In genomic region chr2:131260544-131261307, GRCm38 (mm10) we compare ENCODE assay signal across 1 mouse cellular context.
TF ChIP-seq lines count a peak whose summit lies in the region.

No protein-coding gene starts in this region.

TF ChIP-seq in MEL, 35 proteins besides CTCF, POLR2A, EP300 and RAD21 (continued from another document):
- TF ChIP-seq MYB (IDR thresholded peaks at IDR 0.05; ENCODE audit: low read depth, low read length) (0 out of 2 replicates have a peak, but pooled peaks have one; percentile 8), SMC3 (IDR thresholded peaks at IDR 0.05; ENCODE audit: low read depth, low read length) (no peak), RCOR1 (IDR thresholded peaks at IDR 0.05; ENCODE audit: low read depth, low read length) (peak; percentile 69), SIN3A (IDR thresholded peaks at IDR 0.05; ENCODE audit: low read length) (peak; percentile 80), MXI1 (IDR thresholded peaks at IDR 0.05; ENCODE audit: low read depth, low read length) (peak; percentile 73; the same call in 1 of the 2 replicates), TAL1 (IDR thresholded peaks at IDR 0.05; ENCODE audit: low read length) (no peak), TCF12 (IDR thresholded peaks at IDR 0.05; ENCODE audit: low read depth, low read length) (peak; percentile 75), HCFC1 (IDR thresholded peaks at IDR 0.05; ENCODE audit: low read depth, low read length) (peak; percentile 32; the same call in 1 of the 2 replicates)
TF ChIP-seq in MEL: peak in this region for 14.
